Mouse (Mus musculus) embryonic facial prominence, embryonic 12.5 days (tissue): ENCODE data around the gene Gm9573. TPM values are rescaled to one million over a fixed set of nuclear protein-coding genes. Genes with fewer than 3 reads are reported as not detected.

Experiments
- ATAC-seq: fragments of 200-750 bp; cut with Nextera tagmentation; 2 replicates; pipeline ENCODE4 v1.8.0; 2017; ENCODE audit not compliant: insufficient number of reproducible peaks, insufficient read depth, low FRiP score, low TSS enrichment
- H3K27ac ChIP-seq: fragments of 300-500 bp; sonication (generic); 2 replicates; pipeline ENCODE4 v1.5.1; 2016; ENCODE audit warnings: mild to moderate bottlenecking
- H3K27me3 ChIP-seq: fragments of 300-500 bp; sonication (generic); 2 replicates; pipeline ENCODE4 v1.6.1; 2016; ENCODE audit warnings: mild to moderate bottlenecking, moderate library complexity
- H3K36me3 ChIP-seq: fragments of 300-500 bp; sonication (generic); 2 replicates; pipeline ENCODE4 v1.6.1; 2016; ENCODE audit warnings: mild to moderate bottlenecking
- H3K4me1 ChIP-seq: fragments of 300-500 bp; sonication (generic); 2 replicates; pipeline ENCODE4 v1.6.1; 2016
- H3K4me2 ChIP-seq: fragments of 300-500 bp; sonication (generic); replicated peaks from 2 replicates; pipeline ENCODE4 v1.6.1; 2016; ENCODE audit warnings: mild to moderate bottlenecking, moderate library complexity
- H3K4me3 ChIP-seq: fragments of 300-500 bp; sonication (generic); 2 replicates; pipeline ENCODE4 v1.5.1; 2016; ENCODE audit warnings: mild to moderate bottlenecking
- H3K9ac ChIP-seq: fragments of 300-500 bp; sonication (generic); 2 replicates; pipeline ENCODE4 v1.6.1; 2016; ENCODE audit warnings: mild to moderate bottlenecking, moderate library complexity
- H3K9me3 ChIP-seq: fragments of 300-500 bp; sonication (generic); 2 replicates; pipeline ENCODE4 v1.6.1; 2016; ENCODE audit warnings: mild to moderate bottlenecking, moderate library complexity
- WGBS: fragments of 180-500 bp; shearing (Covaris S2); methylation state at CpG from one replicate; pipeline ENCODE4 v1.1.7; 2016; 5-methylcytosine and 5-hydroxymethylcytosine counted together
- polyA plus RNA-seq: library from polyadenylated mRNA; unstranded; fragments of >200 nt; fragmentation: Nextera tagmentation; extraction: Ambion mirVana; gene quantifications from 2 replicates; pipeline ENCODE4 v1.2.1, GENCODE M21; 2016

Gene Gm9573
- polyA plus RNA-seq, 1 experiment from 2014 or later = not detected

DNA sequence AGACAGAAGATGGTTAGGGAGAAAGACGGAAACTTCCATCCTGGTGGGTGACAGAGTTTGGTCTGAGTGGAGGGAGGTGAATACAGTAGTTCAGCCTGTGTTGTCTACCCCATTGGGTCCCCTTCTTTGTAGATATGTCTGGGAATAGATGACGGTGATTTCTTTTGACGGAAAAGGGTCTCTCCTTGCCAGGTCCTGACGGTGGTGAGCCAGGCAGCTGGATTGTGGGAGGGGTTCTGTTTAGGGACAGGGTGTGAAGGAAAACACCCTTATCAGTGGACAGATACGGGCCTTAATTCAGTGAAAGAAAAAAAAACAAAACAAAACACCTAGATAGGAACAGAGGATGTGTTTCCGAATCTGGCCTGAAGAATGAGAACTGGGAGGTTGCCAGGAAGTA lies 12.9 kb upstream of the Gm9573 start:
- Histone ChIP-seq H3K4me1 (0 out of 2 replicates have a peak, but pooled peaks cover 5% of the 10 kb centered on the region), H3K27me3 (peaks cover 8% of the 10 kb centered on the region; the same call in 1 of the 2 replicates), H3K36me3 (no peaks in the 10 kb centered on the region), H3K9me3 (no peaks in the 10 kb centered on the region), H3K27ac (no peak overlapping the region), H3K4me3 (no peak overlapping the region), H3K4me2 (no peak overlapping the region), H3K9ac (no peak overlapping the region)
- no peak for ATAC-seq
- WGBS = 82% methylated on average over 6 of the region's 6 CpGs

DNA sequence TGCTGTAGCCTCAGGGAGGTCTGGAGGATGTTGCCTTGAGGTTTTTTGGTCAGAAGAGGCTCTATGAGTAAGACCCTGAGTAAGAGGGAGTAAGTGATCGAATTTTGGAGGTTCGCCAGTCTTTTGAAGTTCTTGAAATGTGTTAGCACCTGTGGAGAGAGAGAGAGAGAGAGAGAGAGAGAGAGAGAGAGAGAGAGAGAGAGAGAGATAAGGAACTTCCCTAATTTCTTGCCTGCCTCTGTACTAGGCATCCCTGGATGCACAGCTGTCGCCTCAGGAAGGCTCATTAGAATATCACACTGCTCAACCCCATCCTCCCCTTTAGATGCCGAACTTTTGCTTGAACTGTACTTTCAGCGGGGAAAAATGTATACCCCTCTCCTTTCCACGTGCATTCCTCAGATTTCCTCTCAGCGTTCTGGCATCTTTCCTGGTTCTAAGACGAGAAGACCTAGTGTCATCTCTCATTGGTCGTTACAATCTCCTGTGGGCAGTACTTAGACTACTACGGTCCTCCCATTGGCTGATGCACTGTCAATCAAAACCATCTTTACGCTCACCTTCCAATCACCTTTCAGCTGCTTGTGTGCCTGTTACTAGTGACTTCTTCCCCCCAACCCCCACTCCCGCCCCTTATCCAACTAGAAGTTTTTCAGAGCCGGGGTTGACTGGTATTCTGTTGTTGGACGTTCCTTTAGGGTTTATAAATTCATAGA lies 12.2 kb upstream of the Gm9573 start:
- 29% methylated on average over 14 of the region's 14 CpGs for WGBS
- no peaks in the 10 kb centered on the region for H3K36me3 ChIP-seq
- H3K4me2 ChIP-seq = peak overlapping the region; percentile 26; the same call in 1 of the 2 replicates
- H3K4me1 ChIP-seq = peaks cover 5% of the 10 kb centered on the region; the same call in 1 of the 2 replicates
- no peaks in the 10 kb centered on the region for H3K9me3 ChIP-seq
- H3K9ac ChIP-seq = no peak overlapping the region
- peak; percentile 80 for ATAC-seq
- H3K27ac ChIP-seq = no peak overlapping the region
- peaks cover 8% of the 10 kb centered on the region; the same call in 1 of the 2 replicates for H3K27me3 ChIP-seq
- 0 out of 2 replicates have a peak overlapping the region, but pooled peaks have one; percentile 7 for H3K4me3 ChIP-seq

DNA sequence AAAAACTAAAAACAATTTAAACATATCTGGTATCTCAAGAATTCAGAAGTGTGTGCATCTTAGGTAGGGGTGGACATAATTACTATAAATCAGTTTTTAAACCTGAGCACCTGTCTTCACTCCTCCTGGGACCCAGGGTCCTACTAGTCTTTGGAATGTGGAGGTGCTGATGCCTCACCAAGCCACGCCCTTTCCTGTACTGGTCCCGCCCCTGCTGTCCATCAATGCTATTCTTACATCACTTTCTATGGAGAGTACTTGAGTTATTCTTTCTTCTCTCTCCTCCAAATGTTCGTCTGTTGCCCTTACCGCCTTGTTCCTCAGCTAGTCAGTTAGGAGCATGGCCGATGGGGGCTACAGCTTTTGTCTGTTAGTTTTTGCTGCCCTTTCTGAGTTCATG lies 9.9 kb upstream of the Gm9573 start:
- Histone ChIP-seq H3K9ac (no peak overlapping the region), H3K4me2 (peak overlapping the region; percentile 63; the same call in 1 of the 2 replicates), H3K4me3 (no peak overlapping the region), H3K27ac (no peak overlapping the region), H3K27me3 (peaks cover 8% of the 10 kb centered on the region; the same call in 1 of the 2 replicates), H3K36me3 (no peaks in the 10 kb centered on the region), H3K4me1 (peaks cover 5% of the 10 kb centered on the region; the same call in 1 of the 2 replicates), H3K9me3 (no peaks in the 10 kb centered on the region)
- WGBS = 41% methylated on average over 5 of the region's 5 CpGs
- no peak for ATAC-seq

DNA sequence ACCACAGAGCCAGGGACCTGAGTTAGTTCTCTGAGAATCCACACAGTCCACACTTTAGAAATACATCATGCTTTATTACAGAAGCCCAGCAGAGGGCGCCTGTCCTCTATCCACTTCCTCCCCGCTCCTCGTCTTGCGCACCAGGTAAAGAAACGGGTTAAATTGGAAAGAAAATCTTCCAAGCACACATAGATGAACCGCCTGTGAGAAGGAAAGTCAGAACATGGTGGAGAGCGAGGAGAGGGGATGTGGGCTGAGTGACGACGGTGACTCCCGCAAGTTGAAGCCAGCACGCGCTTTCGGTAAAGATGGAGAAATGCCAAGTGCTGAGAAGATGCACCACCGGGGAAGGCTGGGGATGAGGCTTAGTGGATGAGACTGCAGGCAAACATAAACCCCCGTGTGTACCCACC lies 9.3 kb upstream of the Gm9573 start:
- H3K27me3 ChIP-seq = peaks cover 8% of the 10 kb centered on the region; the same call in 1 of the 2 replicates
- no peak overlapping the region for H3K27ac ChIP-seq
- no peaks in the 10 kb centered on the region for H3K36me3 ChIP-seq
- H3K9me3 ChIP-seq = no peaks in the 10 kb centered on the region
- H3K9ac ChIP-seq = peak overlapping the region; percentile 38; the same call in 1 of the 2 replicates
- peak overlapping the region; percentile 63 for H3K4me2 ChIP-seq
- ATAC-seq = no peak
- WGBS = 2% methylated on average over 15 of the region's 15 CpGs
- H3K4me1 ChIP-seq = peaks cover 5% of the 10 kb centered on the region; the same call in 1 of the 2 replicates
- H3K4me3 ChIP-seq = peak overlapping the region; percentile 36

DNA sequence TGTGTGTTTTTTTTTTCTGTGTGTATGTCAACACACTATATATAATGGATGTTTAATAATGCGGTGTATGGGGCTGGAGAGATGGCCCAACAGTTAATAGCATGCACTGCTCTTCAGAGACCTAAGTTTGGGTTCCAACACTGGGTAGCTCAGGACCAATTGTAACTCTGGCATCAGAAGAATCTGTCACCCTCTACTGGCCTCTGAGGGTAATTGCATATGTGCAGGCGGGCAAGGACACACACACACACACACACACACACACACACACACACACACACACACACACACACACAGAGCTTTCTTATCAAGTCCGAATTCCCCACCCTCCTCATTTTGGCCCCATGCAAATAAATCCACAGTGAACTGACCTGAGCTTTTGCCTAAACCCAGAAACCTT lies 8.8 kb upstream of the Gm9573 start:
- no peaks in the 10 kb centered on the region for H3K36me3 ChIP-seq
- no peak overlapping the region for H3K4me3 ChIP-seq
- no peak overlapping the region for H3K27ac ChIP-seq
- H3K4me2 ChIP-seq = no peak overlapping the region
- no peaks in the 10 kb centered on the region for H3K9me3 ChIP-seq
- H3K27me3 ChIP-seq = peaks cover 8% of the 10 kb centered on the region; the same call in 1 of the 2 replicates
- ATAC-seq = no peak
- peaks cover 5% of the 10 kb centered on the region; the same call in 1 of the 2 replicates for H3K4me1 ChIP-seq
- 77% methylated on average over 3 of the region's 3 CpGs for WGBS
- H3K9ac ChIP-seq = no peak overlapping the region

DNA sequence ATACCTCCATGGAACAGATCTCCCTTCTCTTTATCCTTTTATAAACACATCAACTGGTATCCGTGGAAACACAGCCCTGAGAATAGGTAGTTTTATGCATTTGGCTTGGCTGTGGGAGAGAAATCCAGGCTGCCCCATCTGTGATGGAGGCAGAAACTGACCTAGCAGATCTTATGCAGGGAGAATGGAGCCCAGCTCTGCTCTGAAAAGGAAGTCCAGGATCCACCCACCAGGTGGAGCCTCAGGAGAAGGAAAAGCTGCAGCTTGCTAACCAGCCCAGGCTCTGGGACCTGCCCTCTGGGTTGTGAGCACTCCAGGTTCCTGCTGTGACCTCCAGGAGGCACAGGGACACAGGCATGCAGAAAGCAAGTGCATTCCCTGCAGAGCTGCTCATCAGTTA lies 7.6 kb upstream of the Gm9573 start:
- Histone ChIP-seq H3K36me3 (no peaks in the 10 kb centered on the region), H3K27me3 (peaks cover 8% of the 10 kb centered on the region; the same call in 1 of the 2 replicates), H3K4me2 (no peak overlapping the region), H3K4me1 (peaks cover 5% of the 10 kb centered on the region; the same call in 1 of the 2 replicates), H3K9ac (no peak overlapping the region), H3K9me3 (no peaks in the 10 kb centered on the region), H3K27ac (no peak overlapping the region), H3K4me3 (no peak overlapping the region)
- WGBS = 21% methylated on average over 1 of the region's 1 CpGs
- no peak for ATAC-seq

DNA sequence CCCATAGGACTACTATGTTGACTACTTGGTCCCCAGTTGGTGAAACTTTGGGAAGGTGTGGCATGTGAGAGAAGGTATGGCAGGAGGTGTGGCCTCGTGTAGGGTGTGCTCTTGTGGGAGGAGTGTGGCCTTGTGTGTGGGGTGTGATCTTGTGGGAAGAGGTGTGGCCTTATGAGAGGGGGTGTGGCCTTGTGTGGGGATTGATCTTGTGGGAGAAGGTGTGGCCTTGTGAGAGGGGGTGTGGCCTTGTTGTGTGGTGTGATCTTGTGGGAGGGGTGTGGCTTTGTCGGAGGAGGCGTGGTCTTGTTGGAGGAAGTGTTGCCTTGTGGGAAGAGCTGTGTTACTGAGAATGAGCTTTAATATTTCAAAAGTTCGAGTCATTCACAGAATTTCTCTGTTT lies 9.3 kb downstream of the Gm9573 start:
- no peaks in the 10 kb centered on the region for H3K9me3 ChIP-seq
- H3K4me2 ChIP-seq = no peak overlapping the region
- no peak overlapping the region for H3K9ac ChIP-seq
- no peaks in the 10 kb centered on the region for H3K36me3 ChIP-seq
- H3K4me1 ChIP-seq = no peaks in the 10 kb centered on the region
- no peak for ATAC-seq
- WGBS = 82% methylated on average over 4 of the region's 4 CpGs
- no peaks in the 10 kb centered on the region for H3K27me3 ChIP-seq
- H3K4me3 ChIP-seq = no peak overlapping the region
- H3K27ac ChIP-seq = no peak overlapping the region

DNA sequence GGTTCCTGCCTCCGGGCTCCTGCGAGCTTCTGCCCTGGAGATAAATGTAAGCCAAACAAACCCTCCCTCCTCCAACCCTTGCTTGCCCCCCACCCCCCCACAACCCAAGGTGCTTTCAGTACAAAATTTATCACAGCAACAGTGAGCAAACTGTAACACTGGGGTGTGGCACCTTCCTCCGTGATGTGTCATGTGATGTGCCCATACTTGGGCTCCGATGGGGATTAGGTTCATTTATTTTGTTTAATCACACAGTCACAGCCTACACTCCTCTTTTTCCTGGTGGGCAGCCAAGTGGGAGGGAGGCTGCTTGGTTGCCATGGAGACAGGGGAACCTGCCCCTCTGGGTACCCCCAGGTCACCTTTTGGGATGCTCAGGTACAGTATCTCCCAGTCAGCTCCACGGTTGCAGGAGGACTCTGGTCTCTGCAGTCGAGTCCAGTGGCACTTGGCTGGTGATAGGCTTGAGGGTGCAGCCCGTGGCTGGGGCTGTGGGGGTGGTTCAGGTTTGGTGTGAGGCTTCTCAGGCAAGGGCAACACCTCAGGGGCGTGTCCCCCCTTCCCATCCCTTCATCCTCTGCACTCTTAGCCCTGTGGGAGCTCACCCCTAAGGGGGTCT lies 24.6 kb downstream of the Gm9573 start:
- no peak overlapping the region for H3K27ac ChIP-seq
- H3K9ac ChIP-seq = no peak overlapping the region
- H3K27me3 ChIP-seq = no peaks in the 10 kb centered on the region
- no peaks in the 10 kb centered on the region for H3K4me1 ChIP-seq
- H3K4me3 ChIP-seq = no peak overlapping the region
- H3K36me3 ChIP-seq = no peaks in the 10 kb centered on the region
- H3K9me3 ChIP-seq = 0 out of 2 replicates have a peak, but pooled peaks cover 5% of the 10 kb centered on the region
- 57% methylated on average over 8 of the region's 8 CpGs for WGBS
- ATAC-seq = no peak
- H3K4me2 ChIP-seq = no peak overlapping the region

DNA sequence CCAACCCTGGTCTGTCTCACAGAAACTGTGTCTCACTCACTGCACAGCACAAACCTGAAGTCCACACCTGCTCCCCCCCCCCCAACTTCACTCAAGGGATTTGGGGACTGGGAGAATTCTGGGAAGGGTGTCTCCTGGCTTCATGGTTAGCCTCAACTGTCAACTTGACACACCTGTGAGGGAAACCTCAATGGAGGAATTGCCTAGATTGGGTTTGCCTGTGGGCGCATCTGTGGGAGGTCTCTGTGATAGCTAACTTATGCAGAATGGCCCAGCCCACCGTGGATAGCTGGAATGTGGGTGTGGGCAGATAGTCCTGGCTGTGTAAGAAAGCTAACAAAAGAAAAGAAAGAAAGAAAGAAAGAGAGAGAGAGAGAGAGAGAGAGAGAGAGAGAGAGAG lies 25.2 kb downstream of the Gm9573 start, which contains the start of gene Sfta2:
Gene Sfta2 (plus strand): TSS at position 301 of the 400 bp plus-strand sequence.
- 0 out of 2 replicates have a peak, but pooled peaks cover 6% of the 10 kb centered on the region for H3K9me3 ChIP-seq
- no peak for ATAC-seq
- H3K9ac ChIP-seq = no peak within 1 kb of the TSS
- H3K4me3 ChIP-seq = no peak within 1 kb of the TSS
- no peaks in the 10 kb centered on the region for H3K27me3 ChIP-seq
- no peaks in the 10 kb centered on the region for H3K4me1 ChIP-seq
- no peaks in the 10 kb centered on the region for H3K36me3 ChIP-seq
- H3K27ac ChIP-seq = no peak within 1 kb of the TSS
- 45% methylated on average over 2 of the region's 2 CpGs for WGBS
- no peak within 1 kb of the TSS for H3K4me2 ChIP-seq

DNA sequence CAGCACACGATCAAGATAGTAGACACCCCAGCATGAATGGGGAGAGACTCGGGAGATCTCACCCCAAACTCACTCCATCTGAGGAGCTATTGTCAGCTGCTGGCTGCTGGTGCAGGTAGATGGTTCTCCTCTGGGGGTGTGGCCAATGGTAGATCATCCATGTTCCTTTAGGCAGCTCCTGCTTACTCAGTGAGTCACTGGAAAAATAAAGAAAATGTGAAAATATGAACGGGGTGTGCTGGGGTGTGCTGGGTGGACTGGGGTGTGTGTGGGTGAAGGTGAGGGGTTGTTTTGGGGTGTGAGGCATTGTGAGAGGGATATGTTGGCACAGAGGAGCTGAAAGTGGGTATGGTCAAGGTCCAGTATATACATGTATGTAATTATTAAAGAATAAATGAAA lies 29.0 kb downstream of the Gm9573 start:
- Histone ChIP-seq H3K9me3 (0 out of 2 replicates have a peak, but pooled peaks cover 6% of the 10 kb centered on the region), H3K9ac (no peak overlapping the region), H3K4me1 (no peaks in the 10 kb centered on the region), H3K27ac (no peak overlapping the region), H3K4me3 (no peak overlapping the region), H3K36me3 (no peaks in the 10 kb centered on the region), H3K27me3 (no peaks in the 10 kb centered on the region), H3K4me2 (no peak overlapping the region)
- ATAC-seq = no peak
- 95% methylated on average over 3 of the region's 3 CpGs for WGBS

DNA sequence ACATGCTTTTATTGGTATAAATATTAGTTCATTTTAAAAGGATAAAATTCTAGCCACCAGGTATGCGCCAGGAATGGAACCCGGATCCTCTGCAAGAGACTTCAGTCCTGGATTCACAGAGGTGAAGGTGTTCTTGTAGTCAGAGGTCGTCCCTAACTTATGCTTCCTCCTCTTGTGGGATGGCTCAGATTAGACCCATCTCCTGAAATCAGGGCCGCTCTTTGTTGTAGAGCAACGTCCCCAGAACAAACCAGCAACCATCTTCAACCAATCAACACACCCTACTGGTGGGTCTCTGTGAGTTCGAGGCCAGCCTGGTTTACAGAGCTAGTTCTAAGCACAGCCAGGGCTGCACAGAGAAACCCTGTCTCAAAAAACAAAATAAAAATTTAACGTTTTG lies 32.0 kb downstream of the Gm9573 start:
- Histone ChIP-seq H3K27me3 (no peaks in the 10 kb centered on the region), H3K36me3 (no peaks in the 10 kb centered on the region), H3K4me1 (no peaks in the 10 kb centered on the region), H3K4me3 (no peak overlapping the region), H3K4me2 (no peak overlapping the region), H3K27ac (no peak overlapping the region), H3K9me3 (0 out of 2 replicates have a peak, but pooled peaks cover 6% of the 10 kb centered on the region), H3K9ac (no peak overlapping the region)
- no peak for ATAC-seq
- WGBS = 82% methylated on average over 7 of the region's 7 CpGs

DNA sequence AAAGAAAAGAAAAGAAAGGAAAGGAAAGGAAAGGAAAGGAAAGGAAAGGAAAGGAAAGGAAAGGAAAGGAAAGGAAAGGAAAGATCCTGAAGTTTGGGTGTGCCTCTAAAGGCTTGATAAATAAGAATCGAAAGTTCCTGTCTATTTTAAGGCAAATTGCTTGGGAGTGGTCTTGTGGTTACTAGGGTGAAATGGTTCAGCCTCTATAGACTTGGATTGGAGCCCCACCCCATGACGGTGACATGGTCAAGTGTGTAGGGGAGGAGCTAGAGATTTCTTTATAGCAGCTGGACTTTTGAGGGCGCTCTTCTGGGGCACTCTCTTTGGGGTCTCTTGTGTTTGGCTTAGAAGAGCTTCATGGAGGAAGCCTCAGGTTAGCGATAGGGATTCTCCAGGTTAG lies 32.7 kb downstream of the Gm9573 start:
- Histone ChIP-seq H3K9ac (no peak overlapping the region), H3K27ac (no peak overlapping the region), H3K4me2 (no peak overlapping the region), H3K9me3 (0 out of 2 replicates have a peak, but pooled peaks cover 6% of the 10 kb centered on the region), H3K4me3 (no peak overlapping the region), H3K4me1 (no peaks in the 10 kb centered on the region), H3K36me3 (no peaks in the 10 kb centered on the region), H3K27me3 (no peaks in the 10 kb centered on the region)
- no peak for ATAC-seq
- WGBS = 44% methylated on average over 4 of the region's 4 CpGs
